Mouse (Mus musculus) liver, embryonic 14.5 days (tissue): Measurements from ENCODE around the gene Grap2. TPM values are rescaled to one million over a fixed set of nuclear protein-coding genes. Genes with fewer than 3 reads are reported as not detected.

Experiments
- ATAC-seq: fragments of 200-750 bp; cut with Nextera tagmentation; 2 replicates; pipeline ENCODE4 v1.8.0; 2017; ENCODE audit warnings: moderate number of reproducible peaks, mild to moderate bottlenecking, moderate library complexity; ENCODE audit not compliant: insufficient read depth
- DNase-seq, 3 experiments: peaks; one replicate each; pipeline ENCODE4 v3.0.0-alpha.2; 2012 to 2013; ENCODE audit warnings: low read depth in 3 of 3, low spot score in 3 of 3
- H3K27ac ChIP-seq: fragments of 300-500 bp; sonication (generic); 2 replicates; pipeline ENCODE4 v1.5.1; 2014; ENCODE audit warnings: moderate library complexity, mild to moderate bottlenecking, control low read depth, inconsistent platforms
- H3K27me3 ChIP-seq: fragments of 300-500 bp; sonication (generic); 2 replicates; pipeline ENCODE4 v1.6.1; 2014; ENCODE audit warnings: mild to moderate bottlenecking, low read length, moderate library complexity; ENCODE audit not compliant: control insufficient read depth, insufficient read depth
- H3K36me3 ChIP-seq: fragments of 300-500 bp; sonication (generic); replicated peaks from 2 replicates; pipeline ENCODE4 v1.6.1; 2014; ENCODE audit warnings: low read depth; ENCODE audit not compliant: control insufficient read depth, insufficient read depth
- H3K4me1 ChIP-seq, 2 experiments: fragments of 200-500 bp in 1 of 2; fragments of 300-500 bp in 1 of 2; sonication (generic) in 1 of 2; replicated peaks; 2 replicates each; pipeline ENCODE4 v1.6.1; 2012 to 2014; ENCODE audit warnings: antibody characterized with exemption in 1 of 2, inconsistent platforms in 1 of 2, low read length in 1 of 2; ENCODE audit not compliant: control insufficient read depth in 2 of 2, insufficient read depth in 2 of 2
- H3K4me2 ChIP-seq: fragments of 300-500 bp; sonication (generic); 2 replicates; pipeline ENCODE4 v1.6.1; 2014; ENCODE audit warnings: low read depth, mild to moderate bottlenecking, control low read depth, moderate library complexity
- H3K4me3 ChIP-seq, 2 experiments: fragments of 200-500 bp in 1 of 2; fragments of 300-500 bp in 1 of 2; sonication (generic) in 1 of 2; 2 replicates each; pipeline ENCODE4 v1.5.1; 2012 to 2014; ENCODE audit warnings: low read depth in 2 of 2, low read length in 2 of 2, mild to moderate bottlenecking in 2 of 2, control low read depth in 1 of 2, inconsistent platforms in 1 of 2, moderate library complexity in 1 of 2; ENCODE audit not compliant: insufficient read depth in 1 of 2
- H3K9ac ChIP-seq: fragments of 300-500 bp; sonication (generic); replicated peaks from 2 replicates; pipeline ENCODE4 v1.6.1; 2014; ENCODE audit warnings: mild to moderate bottlenecking, control low read depth, moderate library complexity
- H3K9me3 ChIP-seq: fragments of 300-500 bp; sonication (generic); 2 replicates; pipeline ENCODE4 v1.6.1; 2016; ENCODE audit warnings: low read length, mixed read lengths; ENCODE audit not compliant: control insufficient read depth
- CTCF ChIP-seq: IDR thresholded peaks from 2 replicates; pipeline ENCODE4 v1.5.1; 2016; ENCODE audit warnings: antibody characterized with exemption, low read depth, control low read depth
- EP300 ChIP-seq: IDR thresholded peaks from 2 replicates; pipeline ENCODE4 v1.6.1; 2016; ENCODE audit warnings: antibody characterized with exemption, low read depth
- WGBS: fragments of 180-500 bp; shearing (Covaris S2); extraction: QIAGEN DNeasy Blood & Tissue Kit; methylation state at CpG from one replicate; pipeline ENCODE4 v1.1.7; 2014; ENCODE audit not compliant: insufficient replicate concordance; 5-methylcytosine and 5-hydroxymethylcytosine counted together
- polyA plus RNA-seq, 2 experiments: library from polyadenylated mRNA; depleted of rRNA in 1 of 2; stranded (reverse) in 1 of 2; unstranded in 1 of 2; fragments of >200 nt; fragmentation: Nextera tagmentation in 1 of 2; extraction: Ambion mirVana in 1 of 2; gene quantifications; 2 replicates each; pipeline versions ENCODE4 v1.2.1 to v1.2.3; 2012 to 2014

Gene Grap2
- polyA plus RNA-seq, 2 experiments: 8.7 to 21.8 TPM

DNA sequence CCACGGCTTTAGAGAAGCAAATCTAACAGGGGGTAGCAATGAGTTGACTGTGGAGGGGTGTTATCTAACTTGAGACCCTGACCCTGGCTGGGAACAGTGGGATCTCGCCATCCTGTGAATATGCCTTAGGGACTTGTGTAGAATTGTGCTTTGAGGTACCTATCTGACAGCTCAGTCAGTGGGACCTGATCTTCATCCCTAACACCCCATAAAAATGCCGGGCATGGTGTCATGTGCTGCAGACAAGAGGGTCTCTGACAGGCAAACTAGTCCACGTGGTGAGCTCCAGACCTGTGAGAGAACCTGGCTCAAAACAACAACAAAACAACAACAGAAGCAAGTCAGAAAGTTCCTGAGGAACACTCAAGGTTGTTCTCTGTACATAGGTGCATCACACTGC, 27.4 kb downstream of the Grap2 start:
- TF ChIP-seq CTCF (no peak), EP300 (no peak)
- ATAC-seq: no peak
- WGBS: 68% methylated on average over 4 of the region's 4 CpGs
- Histone ChIP-seq H3K36me3 (no peaks in the 10 kb centered on the region), H3K4me1 (peaks cover 11 to 15% of the 10 kb centered on the region in 2 experiments), H3K4me2 (peak overlapping the region; percentile 75), H3K9ac (no peak overlapping the region), H3K27ac (no peak overlapping the region), H3K27me3 (peaks cover 2% of the 10 kb centered on the region; the same call in 1 of the 2 replicates), H3K9me3 (no peaks in the 10 kb centered on the region), H3K4me3 (no peak overlapping the region)
- DNase-seq: no peak

DNA sequence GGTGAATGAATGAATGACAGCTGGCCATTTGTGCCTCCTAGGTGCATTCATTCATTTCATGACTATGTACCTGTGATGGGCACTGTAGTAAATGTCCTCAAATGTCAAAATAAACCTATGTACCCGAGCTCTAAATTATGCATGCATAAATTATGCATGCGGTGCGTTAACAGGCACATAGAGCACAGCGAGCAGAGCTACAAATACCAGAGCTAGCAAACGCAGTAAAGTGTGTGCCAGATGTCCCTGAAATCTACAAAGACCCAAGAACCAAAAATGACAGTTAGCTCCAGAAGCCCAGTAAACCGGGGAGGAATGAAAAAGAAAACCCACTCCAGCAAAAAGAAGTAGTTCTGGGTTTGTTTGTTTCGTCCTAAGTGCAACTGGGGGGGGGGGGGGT, 29.1 kb downstream of the Grap2 start:
- no peak overlapping the region for H3K4me2 ChIP-seq
- no peaks in the 10 kb centered on the region for H3K9me3 ChIP-seq
- peaks cover 2% of the 10 kb centered on the region for H3K27me3 ChIP-seq
- TF ChIP-seq EP300 (no peak), CTCF (no peak)
- H3K36me3 ChIP-seq: no peaks in the 10 kb centered on the region
- 59% methylated on average over 7 of the region's 7 CpGs for WGBS
- ATAC-seq (no peak), DNase-seq (no peak)
- no peak overlapping the region for H3K4me3 ChIP-seq
- peaks cover 11 to 15% of the 10 kb centered on the region in 2 experiments for H3K4me1 ChIP-seq
- no peak overlapping the region for H3K9ac ChIP-seq
- no peak overlapping the region for H3K27ac ChIP-seq

- H3K4me3 ChIP-seq: no peak overlapping the region
- peaks cover 11 to 15% of the 10 kb centered on the region in 2 experiments for H3K4me1 ChIP-seq
- no peaks in the 10 kb centered on the region for H3K36me3 ChIP-seq
- H3K9me3 ChIP-seq: no peaks in the 10 kb centered on the region
- DNase-seq (no peak), ATAC-seq (no peak)
- no peak overlapping the region for H3K4me2 ChIP-seq
- peaks cover 2% of the 10 kb centered on the region for H3K27me3 ChIP-seq
- no peak overlapping the region for H3K27ac ChIP-seq
- WGBS: 70% methylated on average over 7 of the region's 7 CpGs
- TF ChIP-seq CTCF (no peak), EP300 (no peak)
- no peak overlapping the region for H3K9ac ChIP-seq
These were observed 30.1 kb downstream of the Grap2 start for GRCm38 (mm10) chr15:80602487-80602886.

- Histone ChIP-seq H3K4me1 (peaks cover 7 to 10% of the 10 kb centered on the region in 2 experiments), H3K27me3 (no peaks in the 10 kb centered on the region; the same call in 1 of the 2 replicates), H3K4me3 (no peak overlapping the region), H3K4me2 (no peak overlapping the region), H3K9ac (no peak overlapping the region), H3K9me3 (no peaks in the 10 kb centered on the region), H3K36me3 (no peaks in the 10 kb centered on the region), H3K27ac (no peak overlapping the region)
- DNase-seq (no peak), ATAC-seq (no peak)
- 66% methylated on average over 6 of the region's 6 CpGs for WGBS
- TF ChIP-seq CTCF (no peak), EP300 (no peak)
These were observed 31.6 kb downstream of the Grap2 start for GRCm38 (mm10) chr15:80604026-80604425.

DNA sequence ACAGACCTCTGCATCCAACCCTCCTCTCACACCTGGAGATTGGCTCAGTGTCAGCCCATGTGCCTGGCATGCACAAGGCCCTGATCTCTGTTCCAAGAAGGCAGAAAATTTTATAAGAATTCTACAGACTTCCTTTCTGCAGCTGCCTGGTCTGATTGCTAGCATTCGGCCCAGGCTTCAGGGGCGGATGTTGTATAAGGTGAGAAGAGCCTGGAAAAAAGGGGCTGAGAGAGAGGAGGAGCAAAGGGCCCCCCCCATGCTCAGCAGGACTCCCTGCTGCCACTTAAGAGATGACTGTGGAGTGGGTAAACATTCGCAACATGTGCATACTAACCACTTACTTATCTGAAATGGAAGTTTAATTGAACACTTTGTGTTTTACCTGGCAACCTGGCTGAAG, 35.6 kb downstream of the Grap2 start:
- H3K9me3 ChIP-seq: no peaks in the 10 kb centered on the region
- no peak overlapping the region for H3K4me2 ChIP-seq
- peaks cover 11 to 15% of the 10 kb centered on the region in 2 experiments for H3K4me1 ChIP-seq
- WGBS: 67% methylated on average over 3 of the region's 3 CpGs
- H3K27me3 ChIP-seq: no peaks in the 10 kb centered on the region; the same call in 1 of the 2 replicates
- H3K36me3 ChIP-seq: no peaks in the 10 kb centered on the region
- no peak overlapping the region for H3K9ac ChIP-seq
- H3K4me3 ChIP-seq: no peak overlapping the region
- TF ChIP-seq CTCF (no peak), EP300 (no peak)
- DNase-seq (no peak), ATAC-seq (no peak)
- no peak overlapping the region for H3K27ac ChIP-seq
